Mouse (Mus musculus) myocyte (in vitro differentiated cells): ENCODE measurements at regions not wholly inside any gene's neighbourhood (a gene's known extent, or its start where the extent isn't known, plus 50 kb on each side); places are given as distances from the start of the nearest gene placed in this dataset.

Experiments used
- H3K27me3 ChIP-seq: one replicate; pipeline ENCODE4 v1.6.1; 2011; ENCODE audit not compliant: control insufficient read depth, insufficient read depth, insufficient read length
- H3K36me3 ChIP-seq: one replicate; pipeline ENCODE4 v1.6.1; 2011; ENCODE audit not compliant: control insufficient read depth, insufficient read depth
- H3K4me2 ChIP-seq: one replicate; pipeline ENCODE4 v1.6.1; 2011; ENCODE audit warnings: low read depth, control low read depth
- H3K4me3 ChIP-seq: one replicate; pipeline ENCODE4 v1.5.1; 2011; ENCODE audit warnings: mild to moderate bottlenecking, control low read depth, moderate library complexity
- H3K79me2 ChIP-seq: one replicate; pipeline ENCODE4 v1.6.1; 2011; ENCODE audit not compliant: control insufficient read depth, insufficient read depth
- H3ac ChIP-seq: one replicate; pipeline ENCODE4 v1.6.1; 2011; ENCODE audit not compliant: control insufficient read depth, insufficient read length
- CEBPB ChIP-seq: IDR thresholded peaks from 2 replicates; pipeline ENCODE4 v1.6.1; 2011; ENCODE audit warnings: mild to moderate bottlenecking, moderate library complexity; ENCODE audit not compliant: poor library complexity, insufficient read depth, severe bottlenecking
- E2F4 ChIP-seq: IDR thresholded peaks from one replicate; pipeline ENCODE4 v1.6.1; 2011; ENCODE audit warnings: mild to moderate bottlenecking, control low read depth, moderate library complexity; ENCODE audit not compliant: insufficient read depth
- MAX ChIP-seq: IDR thresholded peaks from one replicate; pipeline ENCODE4 v1.6.1; 2011; ENCODE audit warnings: low read depth, mild to moderate bottlenecking, control low read depth
- MYOD1 ChIP-seq, 3 experiments: IDR thresholded peaks; one replicate each; pipeline ENCODE4 v1.6.1; 2011; ENCODE audit warnings: control low read depth in 2 of 3, low read depth in 2 of 3, mild to moderate bottlenecking in 2 of 3, moderate library complexity in 1 of 3; ENCODE audit not compliant: insufficient read length in 2 of 3, control insufficient read depth in 1 of 3
- MYOG ChIP-seq, 3 experiments: IDR thresholded peaks; one replicate each; pipeline ENCODE4 v1.6.1; 2011; ENCODE audit warnings: control low read depth in 2 of 3, low read depth in 2 of 3, mild to moderate bottlenecking in 2 of 3; ENCODE audit not compliant: insufficient read length in 2 of 3, control insufficient read depth in 1 of 3, insufficient read depth in 1 of 3
- POLR2A ChIP-seq: IDR thresholded peaks from one replicate; pipeline ENCODE4 v1.6.1; 2011; ENCODE audit warnings: low read depth, mild to moderate bottlenecking, control low read depth, moderate library complexity; ENCODE audit not compliant: insufficient read length
- POLR2AphosphoS2 ChIP-seq: IDR thresholded peaks from one replicate; pipeline ENCODE4 v1.6.1; 2011; ENCODE audit warnings: low read depth, control low read depth; ENCODE audit not compliant: insufficient read length
- REST ChIP-seq: IDR thresholded peaks from one replicate; pipeline ENCODE4 v1.6.1; 2011; ENCODE audit warnings: mild to moderate bottlenecking, control low read depth, moderate library complexity; ENCODE audit not compliant: insufficient read depth, insufficient read length
- SRF ChIP-seq: IDR thresholded peaks from one replicate; pipeline ENCODE4 v1.6.1; 2011; ENCODE audit warnings: low read depth; ENCODE audit not compliant: control insufficient read depth, insufficient read length
- TCF12 ChIP-seq: IDR thresholded peaks from one replicate; pipeline ENCODE4 v1.6.1; 2011; ENCODE audit warnings: mild to moderate bottlenecking, control low read depth; ENCODE audit not compliant: poor library complexity, insufficient read depth, severe bottlenecking
- TCF3 ChIP-seq: IDR thresholded peaks from one replicate; pipeline ENCODE4 v1.6.1; 2011; ENCODE audit warnings: low read depth, control low read depth; ENCODE audit not compliant: insufficient read length
- USF1 ChIP-seq: IDR thresholded peaks from one replicate; pipeline ENCODE4 v1.6.1; 2011; ENCODE audit warnings: low read depth, mild to moderate bottlenecking, control low read depth, moderate library complexity

DNA sequence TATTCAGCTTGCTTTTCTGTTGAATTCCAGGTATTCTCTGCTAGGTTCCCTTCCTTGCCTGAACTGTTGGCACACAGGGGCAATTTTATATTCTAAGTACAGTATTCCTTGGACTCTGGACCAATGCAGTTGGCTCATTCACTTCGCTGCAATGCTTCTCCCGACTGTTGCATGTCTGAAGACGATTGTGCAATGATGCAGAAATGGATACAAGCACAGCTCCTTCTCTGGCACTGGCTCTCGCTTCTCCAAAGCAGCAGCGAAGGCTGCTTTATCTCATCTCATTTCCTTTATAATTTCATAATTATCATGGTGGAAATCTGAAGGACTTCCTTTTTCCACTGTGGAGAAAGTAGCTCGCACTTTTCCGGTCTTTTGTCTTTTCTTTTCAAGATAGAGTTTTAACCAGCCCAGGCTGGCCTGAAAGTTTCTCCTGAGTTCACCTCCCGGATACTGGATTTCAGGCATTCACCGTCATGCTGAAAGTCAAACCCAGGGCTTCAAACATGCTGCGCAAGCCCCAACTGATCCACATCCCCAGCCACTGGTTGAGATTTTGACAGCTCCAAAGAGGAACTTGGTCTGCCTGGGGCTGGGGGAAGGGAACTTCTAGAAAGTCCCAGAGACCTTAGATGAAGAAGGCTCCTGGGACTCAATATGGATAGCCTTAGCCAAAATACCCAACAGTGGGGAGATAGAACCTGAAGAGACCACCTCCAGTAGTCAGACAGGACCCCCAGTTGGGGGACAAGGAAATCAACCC lies 55.6 kb upstream of the Akirin2 start:
- no peak for TF ChIP-seq TCF12
- TF ChIP-seq CEBPB: 0 out of 2 replicates have a peak, but pooled peaks have one; percentile 43
- H3K79me2 ChIP-seq: no peaks in the 10 kb centered on the region
- H3K36me3 ChIP-seq: no peaks in the 10 kb centered on the region
- no peak overlapping the region for H3K4me3 ChIP-seq
- H3ac ChIP-seq: no peak overlapping the region
- no peaks in the 10 kb centered on the region for H3K27me3 ChIP-seq
- H3K4me2 ChIP-seq: peak overlapping the region; percentile 1

DNA sequence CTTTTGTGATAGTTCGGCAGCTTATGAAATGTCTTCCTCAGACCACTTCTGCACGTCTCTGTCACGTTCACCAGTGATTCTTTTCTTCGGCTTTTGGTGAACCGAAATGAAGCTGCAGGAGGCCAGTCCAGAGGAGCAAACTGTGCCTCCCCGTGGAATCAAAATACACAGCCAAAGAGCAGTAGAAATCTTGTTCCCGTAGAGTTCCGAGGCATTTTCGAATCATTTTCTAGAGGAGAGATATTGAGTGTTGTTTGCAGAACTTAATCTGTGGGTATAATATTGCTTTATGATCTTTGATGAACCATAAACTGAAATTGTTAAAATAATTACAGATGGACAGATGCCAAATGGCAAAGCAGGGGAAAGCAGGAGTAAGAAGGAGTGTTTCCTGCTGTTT lies 52.4 kb upstream of the Akirin2 start:
- Histone ChIP-seq H3K4me2 (no peak overlapping the region), H3ac (no peak overlapping the region), H3K4me3 (no peak overlapping the region), H3K79me2 (no peaks in the 10 kb centered on the region), H3K27me3 (no peaks in the 10 kb centered on the region), H3K36me3 (no peaks in the 10 kb centered on the region)
- TF ChIP-seq REST (no peak), USF1 (no peak), E2F4 (no peak), MAX (no peak), TCF3 (no peak), POLR2AphosphoS2 (no peak), CEBPB (no peak), POLR2A (no peak), SRF (no peak), MYOG (IDR thresholded peaks at IDR 0.05; ENCODE audit: control insufficient read depth in 1 of 3, insufficient read depth in 1 of 3, insufficient read length in 2 of 3, low read depth in 2 of 3) (no peak), TCF12 (no peak), MYOD1 (IDR thresholded peaks at IDR 0.05; ENCODE audit: control insufficient read depth in 1 of 3, insufficient read length in 2 of 3, low read depth in 2 of 3) (no peak)

DNA sequence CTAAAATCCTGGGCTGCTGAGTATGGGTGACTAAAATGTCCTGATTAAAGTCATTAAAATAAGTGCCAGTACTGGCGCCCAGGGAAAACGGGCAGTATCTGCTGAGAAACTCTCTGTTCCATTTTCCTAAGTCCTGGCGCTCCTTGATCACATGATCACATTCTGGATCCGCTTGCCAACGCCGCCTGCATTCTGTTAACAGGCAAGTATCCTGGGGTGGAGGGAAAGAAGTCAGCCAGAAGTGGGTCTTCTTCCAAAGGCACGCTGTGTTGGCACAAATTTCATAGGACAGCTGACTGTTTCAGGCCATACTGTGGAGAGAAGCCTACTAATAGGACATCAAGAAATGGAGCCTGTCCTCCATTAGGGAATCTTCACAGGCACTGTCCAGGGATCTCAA lies 52.0 kb upstream of the Akirin2 start:
- TF ChIP-seq TCF12: no peak
- TF ChIP-seq CEBPB: no peak
- no peak for TF ChIP-seq E2F4
- no peak for TF ChIP-seq POLR2A
- TF ChIP-seq USF1: no peak
- TF ChIP-seq REST: no peak
- no peak for TF ChIP-seq POLR2AphosphoS2
- TF ChIP-seq MYOD1 (IDR thresholded peaks at IDR 0.05; ENCODE audit: control insufficient read depth in 1 of 3, insufficient read length in 2 of 3, low read depth in 2 of 3): no peak
- TF ChIP-seq MAX: no peak
- no peak for TF ChIP-seq TCF3
- no peak for TF ChIP-seq SRF
- TF ChIP-seq MYOG (IDR thresholded peaks at IDR 0.05; ENCODE audit: control insufficient read depth in 1 of 3, insufficient read depth in 1 of 3, insufficient read length in 2 of 3, low read depth in 2 of 3): no peak
- Histone ChIP-seq H3K4me3 (no peak overlapping the region), H3K27me3 (no peaks in the 10 kb centered on the region), H3K4me2 (no peak overlapping the region), H3K79me2 (no peaks in the 10 kb centered on the region), H3K36me3 (no peaks in the 10 kb centered on the region), H3ac (no peak overlapping the region)

DNA sequence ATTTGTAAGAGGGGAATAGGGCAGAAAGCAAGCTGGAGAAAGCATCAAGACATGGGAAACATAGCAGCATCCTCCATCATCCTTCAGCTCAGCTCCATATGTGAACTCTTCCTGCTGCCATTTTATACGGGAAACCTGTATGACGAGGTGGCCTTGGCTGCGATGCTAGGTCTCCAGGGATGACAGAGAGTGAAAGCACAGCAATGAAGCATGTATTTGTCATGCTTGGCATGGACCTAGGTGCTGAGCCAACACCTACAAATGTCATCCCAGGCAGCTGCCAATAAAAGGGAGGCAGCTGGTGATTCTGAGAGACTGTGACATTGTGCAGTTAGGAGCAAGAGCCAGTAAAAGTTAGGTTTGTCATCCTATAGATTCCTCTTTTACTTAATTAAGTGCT lies 51.0 kb upstream of the Akirin2 start:
- Histone ChIP-seq H3K4me3 (no peak overlapping the region), H3ac (no peak overlapping the region), H3K27me3 (no peaks in the 10 kb centered on the region), H3K36me3 (no peaks in the 10 kb centered on the region), H3K79me2 (no peaks in the 10 kb centered on the region), H3K4me2 (no peak overlapping the region)
- TF ChIP-seq MYOG (IDR thresholded peaks at IDR 0.05; ENCODE audit: control insufficient read depth in 1 of 3, insufficient read depth in 1 of 3, insufficient read length in 2 of 3, low read depth in 2 of 3) (no peak), REST (no peak), USF1 (no peak), SRF (no peak), TCF12 (no peak), POLR2AphosphoS2 (no peak), E2F4 (no peak), TCF3 (no peak), CEBPB (no peak)
